Mouse (Mus musculus) kidney, adult 2 months (tissue): Measurements from ENCODE around the gene Cebpb. TPM values are rescaled to one million over a fixed set of nuclear protein-coding genes. Genes with fewer than 3 reads are reported as not detected.

Experiments
- DNase-seq: peaks from one replicate; pipeline ENCODE4 v3.0.0; 2021
- H3K27ac ChIP-seq: fragments of 200-500 bp; 2 replicates; pipeline ENCODE4 v1.5.1; 2012; ENCODE audit warnings: low read depth, low read length, control low read depth, inconsistent platforms; ENCODE audit not compliant: insufficient read depth
- H3K27me3 ChIP-seq: fragments of 200-500 bp; replicated peaks from 2 replicates; pipeline ENCODE4 v1.6.1; 2012; ENCODE audit warnings: mild to moderate bottlenecking, moderate library complexity, low read length, inconsistent platforms; ENCODE audit not compliant: control insufficient read depth, insufficient read depth
- H3K36me3 ChIP-seq: fragments of 200-500 bp; 2 replicates; pipeline ENCODE4 v1.6.1; 2012; ENCODE audit warnings: mild to moderate bottlenecking, moderate library complexity, low read length, inconsistent platforms; ENCODE audit not compliant: control insufficient read depth, insufficient read depth
- H3K4me1 ChIP-seq: fragments of 200-500 bp; 2 replicates; pipeline ENCODE4 v1.6.1; 2011; ENCODE audit warnings: low read length; ENCODE audit not compliant: control insufficient read depth, insufficient read depth
- H3K4me3 ChIP-seq: fragments of 200-500 bp; 2 replicates; pipeline ENCODE4 v1.5.1; 2011; ENCODE audit warnings: mild to moderate bottlenecking, low read depth, low read length, control low read depth; ENCODE audit not compliant: insufficient read depth
- CTCF ChIP-seq: fragments of 200-500 bp; conservative IDR thresholded peaks from 2 replicates; pipeline ENCODE4 v1.5.1; 2011; ENCODE audit warnings: low read depth, mild to moderate bottlenecking, control low read depth, low read length, moderate library complexity, mixed read lengths; ENCODE audit not compliant: insufficient read depth, insufficient read length
- POLR2A ChIP-seq: fragments of 200-500 bp; IDR thresholded peaks from one replicate; pipeline ENCODE4 v1.6.1; 2011; ENCODE audit warnings: low read depth, low read length, control low read depth
- WGBS: fragments of 180-500 bp; shearing (Covaris S2); methylation state at CpG from one replicate; pipeline ENCODE4 v1.1.7; 2018; 5-methylcytosine and 5-hydroxymethylcytosine counted together
- polyA plus RNA-seq: library from polyadenylated mRNA; depleted of rRNA; stranded (reverse); fragments of >200 nt; gene quantifications from 2 replicates; pipeline ENCODE4 v1.2.3, GENCODE M21; 2012

Cebpb gene
- polyA plus RNA-seq, 1 experiment = 45.3 TPM

- Histone ChIP-seq H3K4me3 (no peak overlapping the region), H3K27me3 (no peaks in the 10 kb centered on the region), H3K4me1 (peaks cover 20% of the 10 kb centered on the region), H3K36me3 (no peaks in the 10 kb centered on the region), H3K27ac (peak overlapping the region; percentile 89)
- peak; percentile 95 for DNase-seq
- TF ChIP-seq POLR2A = no peak
- no peak for TF ChIP-seq CTCF
- WGBS = 46% methylated on average over 18 of the region's 18 CpGs
Measured at GRCm38 (mm10) chr2:167665972-167666713, 22.6 kb upstream of the Cebpb start.

- H3K27me3 ChIP-seq = no peaks in the 10 kb centered on the region
Measured at GRCm38 (mm10) chr2:167668426-167668825, 20.3 kb upstream of the Cebpb start.

GRCm38 (mm10) chr2:167669398-167669797 is 19.3 kb upstream of the Cebpb start:
- H3K4me3 ChIP-seq = no peak overlapping the region
- DNase-seq = peak; percentile 56
- H3K27me3 ChIP-seq = no peaks in the 10 kb centered on the region
- 44% methylated on average over 4 of the region's 4 CpGs for WGBS
- H3K27ac ChIP-seq = peak overlapping the region; percentile 46
- H3K36me3 ChIP-seq = no peaks in the 10 kb centered on the region
- TF ChIP-seq POLR2A (no peak), CTCF (no peak)
- peaks cover 25% of the 10 kb centered on the region for H3K4me1 ChIP-seq

More at GRCm38 (mm10) chr2:167668426-167668825, 20.3 kb upstream of the Cebpb start:
- TF ChIP-seq CTCF (no peak), POLR2A (no peak)
- peak overlapping the region; percentile 82 for H3K27ac ChIP-seq
- no peaks in the 10 kb centered on the region for H3K36me3 ChIP-seq
- H3K4me3 ChIP-seq = no peak overlapping the region
- WGBS = 53% methylated on average over 5 of the region's 5 CpGs
- peak; percentile 92 for DNase-seq
- H3K4me1 ChIP-seq = peaks cover 25% of the 10 kb centered on the region

GRCm38 (mm10) chr2:167671101-167671633 is 17.5 kb upstream of the Cebpb start:
- 43% methylated on average over 5 of the region's 5 CpGs for WGBS
- peak; percentile 95 for DNase-seq
- peak overlapping the region; percentile 90 for H3K27ac ChIP-seq
- no peaks in the 10 kb centered on the region for H3K36me3 ChIP-seq
- no peak overlapping the region for H3K4me3 ChIP-seq
- peaks cover 25% of the 10 kb centered on the region for H3K4me1 ChIP-seq
- H3K27me3 ChIP-seq = no peaks in the 10 kb centered on the region
- TF ChIP-seq CTCF (no peak), POLR2A (no peak)

- no peak overlapping the region for H3K27ac ChIP-seq
- no peaks in the 10 kb centered on the region for H3K36me3 ChIP-seq
- TF ChIP-seq POLR2A (no peak), CTCF (no peak)
- peaks cover 24% of the 10 kb centered on the region for H3K4me1 ChIP-seq
- peak; percentile 46 for DNase-seq
- H3K4me3 ChIP-seq = no peak overlapping the region
- 21% methylated on average over 13 of the region's 13 CpGs for WGBS
- H3K27me3 ChIP-seq = no peaks in the 10 kb centered on the region
Measured at GRCm38 (mm10) chr2:167672212-167672685, 16.5 kb upstream of the Cebpb start.

- 43% methylated on average over 14 of the region's 14 CpGs for WGBS
- Histone ChIP-seq H3K36me3 (no peaks in the 10 kb centered on the region), H3K4me1 (peaks cover 12% of the 10 kb centered on the region), H3K27ac (no peak overlapping the region), H3K4me3 (no peak overlapping the region), H3K27me3 (no peaks in the 10 kb centered on the region)
- peak; percentile 78 for DNase-seq
- no peak for TF ChIP-seq POLR2A
- peak; percentile 84 for TF ChIP-seq CTCF
Measured at GRCm38 (mm10) chr2:167675120-167675909, 13.4 kb upstream of the Cebpb start.
